Mouse (Mus musculus) hematopoietic stem cell, adult 5-6 weeks (primary cell): ENCODE data around the gene Myh11. TPM values are rescaled to one million over a fixed set of nuclear protein-coding genes. Genes with fewer than 3 reads are reported as not detected.
"Not testable (repeated sequence)": the region's sequence is repeated elsewhere in the genome, so short reads cannot be mapped to it uniquely, and the experiment has no call there.

ENCODE experiments used
- ATAC-seq, 2 experiments: fragments of 125-278 bp in 1 of 2; replicated peaks in 1 of 2; 2 replicates each; pipeline ENCODE4 v1.8.0; 2016 to 2017; ENCODE audit warnings: inconsistent platforms in 2 of 2, mild to moderate bottlenecking in 2 of 2, moderate number of reproducible peaks in 2 of 2, low read depth in 1 of 2, moderate TSS enrichment in 1 of 2; ENCODE audit not compliant: low FRiP score in 2 of 2, poor library complexity in 2 of 2, severe bottlenecking in 2 of 2, insufficient read depth in 1 of 2, low TSS enrichment in 1 of 2
- total RNA-seq: library from RNA; stranded (forward); fragments of 172-1452, 232-1000 nt; gene quantifications from 2 replicates; pipeline ENCODE4 v1.2.3, GENCODE M21; 2017

Gene Myh11
- total RNA-seq, 1 experiment from 2014 or later = not detected

DNA sequence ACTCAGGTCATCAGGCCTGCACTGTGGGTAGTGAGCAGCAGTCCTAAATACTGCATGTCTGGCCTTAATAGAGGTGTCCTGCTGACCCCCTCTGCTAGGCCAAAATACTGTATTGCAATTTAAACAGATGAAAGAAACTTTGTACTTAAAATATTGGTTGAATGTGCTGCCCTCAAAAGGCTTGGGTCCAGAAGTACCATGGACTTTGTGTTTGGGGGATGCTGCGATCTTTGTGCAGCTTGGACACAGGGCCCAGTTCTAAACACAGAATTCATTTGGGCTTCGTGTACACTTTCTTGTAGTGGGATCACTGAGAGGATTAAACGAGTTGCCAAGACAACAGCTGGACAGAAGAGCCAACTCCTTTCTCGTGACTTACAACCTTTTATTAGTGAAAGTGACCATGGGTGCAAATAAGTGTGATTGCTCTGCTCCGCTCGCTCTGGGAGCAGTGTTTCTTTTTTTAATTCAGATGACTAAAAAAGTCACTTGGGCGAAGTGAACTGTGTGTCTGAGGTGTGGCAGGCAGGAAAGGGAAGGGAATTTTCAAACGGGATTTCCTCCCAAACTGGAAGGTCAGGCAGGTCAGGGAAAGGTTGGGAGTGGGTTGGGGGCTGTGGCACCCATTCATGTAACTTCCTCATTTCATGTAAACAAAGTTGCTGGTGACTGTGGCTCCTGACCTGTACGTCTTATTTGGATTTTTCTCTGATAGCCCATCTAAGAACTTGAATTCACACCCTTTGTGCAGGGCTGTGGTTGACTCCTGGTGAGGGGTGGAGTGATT lies 96.8 kb downstream of the Myh11 start:
- no peak for ATAC-seq

GRCm38 (mm10) chr16:14185516-14185915 lies 105.7 kb downstream of the Myh11 start:
- ATAC-seq = no peak

- no peak for ATAC-seq
Observed at GRCm38 (mm10) chr16:14183856-14184255, 107.3 kb downstream of the Myh11 start.

DNA sequence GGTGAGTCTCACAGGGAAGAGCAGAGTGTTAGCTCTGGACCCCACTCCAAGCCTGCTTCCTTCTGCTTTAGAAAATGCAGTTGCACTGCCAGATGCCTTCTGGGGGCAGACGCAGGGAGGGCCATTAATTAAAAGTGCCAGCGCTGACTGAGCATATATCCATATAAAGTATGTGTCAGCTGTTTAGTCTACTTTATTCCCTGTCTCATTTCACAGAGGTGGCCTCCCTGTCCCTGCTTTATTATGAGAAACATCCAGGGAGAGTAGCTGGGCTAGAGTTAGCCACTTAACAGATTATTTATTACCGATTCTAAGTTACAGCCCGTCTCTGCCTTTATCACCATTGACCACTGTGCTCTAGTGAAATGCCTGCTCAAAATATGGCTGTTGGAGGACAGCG lies 108.8 kb downstream of the Myh11 start:
- no peak for ATAC-seq

- no peak for ATAC-seq
Observed at GRCm38 (mm10) chr16:14180163-14180733, 110.9 kb downstream of the Myh11 start.

DNA sequence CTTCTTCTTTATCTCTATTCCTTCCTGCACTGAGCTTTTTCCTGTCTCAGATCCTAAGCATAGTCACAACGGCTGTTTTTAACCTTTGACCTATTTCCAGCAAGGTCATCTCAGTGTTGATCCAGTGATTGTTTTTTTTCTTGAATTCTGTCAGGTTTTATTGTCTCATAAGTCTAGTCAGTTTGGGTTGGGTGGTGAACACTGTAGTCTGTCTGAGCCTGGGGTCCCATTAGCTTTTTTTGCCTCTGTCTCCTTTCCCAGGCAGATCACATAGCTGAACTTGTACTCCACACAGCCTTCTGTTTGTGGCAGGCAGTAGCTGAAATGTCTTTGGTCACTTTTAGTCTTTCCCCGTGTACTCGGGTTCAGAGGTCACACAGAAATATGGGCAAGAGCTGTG lies 113.1 kb downstream of the Myh11 start:
- no peak for ATAC-seq

GRCm38 (mm10) chr16:14169706-14170105 lies 121.5 kb downstream of the Myh11 start:
- no peak for ATAC-seq

DNA sequence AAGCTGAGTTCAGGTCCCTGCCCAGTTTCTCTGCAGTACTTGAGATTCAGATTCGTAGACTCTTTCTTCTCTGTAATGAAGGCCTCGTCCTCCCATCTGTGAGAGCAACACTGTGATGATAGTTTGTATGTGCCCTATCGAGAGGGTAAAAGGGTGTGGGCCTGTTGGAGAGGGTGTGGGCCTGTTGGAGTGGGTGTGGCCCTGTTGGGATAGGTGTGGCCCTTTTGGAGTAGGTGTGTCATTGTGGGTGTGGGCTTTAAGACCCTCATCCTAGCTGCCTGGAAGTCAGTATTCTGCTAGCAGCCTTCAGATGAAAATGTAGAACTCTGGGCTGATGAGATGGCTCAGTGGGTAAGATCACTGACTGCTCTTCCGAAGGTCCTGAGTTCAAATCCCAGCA lies 124.7 kb downstream of the Myh11 start:
- ATAC-seq = no peak

DNA sequence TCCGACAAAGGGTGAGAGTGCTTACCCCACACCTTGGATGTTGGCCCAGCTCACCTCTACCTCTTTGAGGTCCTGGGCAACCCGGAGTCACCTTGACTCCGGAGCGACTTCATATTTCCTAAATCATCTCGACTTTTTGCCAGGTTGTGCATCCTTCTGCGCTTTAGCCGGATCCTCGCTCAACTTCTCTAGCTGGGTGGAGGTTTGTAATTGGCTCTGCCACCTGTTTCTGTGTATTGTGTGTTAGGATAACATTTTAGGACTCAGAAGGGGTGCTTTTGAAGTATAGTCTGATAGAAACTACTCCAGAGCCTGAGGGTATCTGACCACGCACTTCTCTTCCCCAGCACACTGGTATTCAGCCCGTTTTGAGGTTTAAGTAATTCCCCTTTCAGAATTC lies 127.4 kb downstream of the Myh11 start:
- no peak for ATAC-seq

DNA sequence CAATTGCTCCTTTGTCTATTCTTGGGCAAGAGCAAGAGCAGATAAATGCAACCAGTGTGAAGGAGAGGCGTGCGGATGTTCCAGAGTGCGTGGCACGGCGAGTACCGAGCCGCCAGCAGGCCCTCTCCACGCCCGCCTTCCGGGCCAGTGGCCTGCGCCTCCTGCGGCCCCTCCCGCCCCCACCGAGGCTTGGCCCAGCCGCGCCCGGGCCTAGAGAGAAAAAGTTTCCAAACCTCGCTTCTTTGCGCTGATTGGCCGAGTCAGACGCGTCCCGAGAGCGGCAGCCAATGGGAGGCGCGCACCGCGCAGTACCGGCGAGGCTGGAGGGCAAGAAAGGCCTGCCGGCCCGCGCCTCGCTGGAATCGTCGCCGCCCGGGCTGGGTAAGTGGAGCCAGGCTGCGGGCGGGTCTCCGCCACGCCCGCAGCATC lies 128.2 kb downstream of the Myh11 start, which contains the start of the genes Nde1 and Marf1:
Gene Nde1, plus strand, starts transcription at position 288 of the 429 bp plus-strand sequence.
Gene Marf1, minus strand, starts transcription at position 364 of the 429 bp plus-strand sequence.
- ATAC-seq = peak; percentile 74 to 78

- no peak for ATAC-seq
Observed at GRCm38 (mm10) chr16:14160941-14161340, 130.2 kb downstream of the Myh11 start.

GRCm38 (mm10) chr16:14159746-14160131 lies 131.4 kb downstream of the Myh11 start:
- peak; percentile 21 to 24; a peak in 1 of 4 replicates for ATAC-seq

- ATAC-seq = peak; percentile 78 to 88
Observed at GRCm38 (mm10) chr16:14158936-14159745, 132.0 kb downstream of the Myh11 start.

DNA sequence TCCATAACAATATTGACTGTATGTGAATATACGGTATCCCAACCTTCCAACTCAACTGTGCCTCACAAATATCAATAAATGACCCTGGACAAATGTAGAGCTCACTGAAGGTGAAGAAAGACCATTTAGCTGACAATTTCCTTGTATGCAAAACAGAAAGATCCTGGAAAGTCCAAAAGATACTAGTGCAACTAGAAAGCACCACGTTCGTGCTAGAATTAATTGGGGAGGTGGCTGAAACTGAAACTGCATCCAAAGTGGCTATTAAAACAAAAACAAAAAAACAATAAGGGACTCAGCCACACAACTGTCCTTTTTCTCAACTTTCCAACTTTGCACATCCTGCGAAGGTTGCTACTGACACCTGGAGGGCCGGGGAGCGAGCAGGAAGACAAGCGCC lies 132.6 kb downstream of the Myh11 start:
- ATAC-seq = no peak

DNA sequence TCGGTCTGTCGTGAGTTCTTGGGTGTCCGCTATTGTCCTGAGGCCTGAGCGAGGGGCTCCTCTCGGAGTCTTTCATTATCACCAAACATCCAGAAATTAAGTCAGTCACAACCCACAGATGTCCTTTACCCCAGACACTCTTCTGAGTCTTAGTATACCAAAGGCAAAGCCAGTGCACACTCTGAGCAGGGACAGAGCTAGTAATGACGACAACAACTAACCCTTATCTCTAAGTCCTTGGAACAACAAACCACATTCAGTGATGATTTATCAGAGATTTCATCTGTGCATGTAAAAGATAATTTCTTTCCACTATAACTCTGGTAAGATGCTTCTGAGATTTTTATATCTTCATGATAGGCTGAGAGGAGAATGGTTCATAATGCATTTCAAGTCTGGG lies 134.9 kb downstream of the Myh11 start:
- no peak for ATAC-seq

DNA sequence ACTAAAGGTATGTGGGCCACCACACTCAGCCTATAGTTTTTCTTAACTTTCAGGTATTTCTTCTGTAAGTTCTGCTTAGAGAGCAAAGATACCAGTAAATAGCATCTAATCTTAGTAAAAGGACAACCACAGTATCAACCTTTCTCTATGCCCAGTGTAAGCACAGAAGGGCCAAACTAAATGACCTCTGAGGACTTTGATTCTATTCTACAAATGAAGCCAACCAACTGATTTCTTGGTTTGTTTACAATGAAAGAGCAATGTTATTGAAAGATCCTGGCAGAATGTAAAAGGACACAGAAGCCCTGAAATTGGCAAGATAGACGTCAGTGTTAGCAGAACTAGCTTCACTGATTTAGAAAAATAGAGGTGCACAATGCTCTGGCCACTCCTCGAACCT lies 135.5 kb downstream of the Myh11 start:
- not testable (repeated sequence) for ATAC-seq

GRCm38 (mm10) chr16:14151718-14152117 lies 139.5 kb downstream of the Myh11 start:
- ATAC-seq = no peak

GRCm38 (mm10) chr16:14147712-14148111 lies 143.5 kb downstream of the Myh11 start:
- no peak for ATAC-seq
